Mouse (Mus musculus) kidney, adult 2 months (tissue): Measurements from ENCODE around the gene Osbpl2. TPM values are rescaled to one million over a fixed set of nuclear protein-coding genes. Genes with fewer than 3 reads are reported as not detected.

ENCODE experiments used
- DNase-seq: peaks from one replicate; pipeline ENCODE4 v3.0.0; 2021
- H3K27ac ChIP-seq: fragments of 200-500 bp; 2 replicates; pipeline ENCODE4 v1.5.1; 2012; ENCODE audit warnings: low read depth, low read length, control low read depth, inconsistent platforms; ENCODE audit not compliant: insufficient read depth
- H3K27me3 ChIP-seq: fragments of 200-500 bp; replicated peaks from 2 replicates; pipeline ENCODE4 v1.6.1; 2012; ENCODE audit warnings: mild to moderate bottlenecking, moderate library complexity, low read length, inconsistent platforms; ENCODE audit not compliant: control insufficient read depth, insufficient read depth
- H3K36me3 ChIP-seq: fragments of 200-500 bp; 2 replicates; pipeline ENCODE4 v1.6.1; 2012; ENCODE audit warnings: mild to moderate bottlenecking, moderate library complexity, low read length, inconsistent platforms; ENCODE audit not compliant: control insufficient read depth, insufficient read depth
- H3K4me1 ChIP-seq: fragments of 200-500 bp; 2 replicates; pipeline ENCODE4 v1.6.1; 2011; ENCODE audit warnings: low read length; ENCODE audit not compliant: control insufficient read depth, insufficient read depth
- H3K4me3 ChIP-seq: fragments of 200-500 bp; 2 replicates; pipeline ENCODE4 v1.5.1; 2011; ENCODE audit warnings: mild to moderate bottlenecking, low read depth, low read length, control low read depth; ENCODE audit not compliant: insufficient read depth
- CTCF ChIP-seq: fragments of 200-500 bp; conservative IDR thresholded peaks from 2 replicates; pipeline ENCODE4 v1.5.1; 2011; ENCODE audit warnings: low read depth, mild to moderate bottlenecking, control low read depth, low read length, moderate library complexity, mixed read lengths; ENCODE audit not compliant: insufficient read depth, insufficient read length
- POLR2A ChIP-seq: fragments of 200-500 bp; IDR thresholded peaks from one replicate; pipeline ENCODE4 v1.6.1; 2011; ENCODE audit warnings: low read depth, low read length, control low read depth
- WGBS: fragments of 180-500 bp; shearing (Covaris S2); methylation state at CpG from one replicate; pipeline ENCODE4 v1.1.7; 2018; 5-methylcytosine and 5-hydroxymethylcytosine counted together
- polyA plus RNA-seq: library from polyadenylated mRNA; depleted of rRNA; stranded (reverse); fragments of >200 nt; gene quantifications from 2 replicates; pipeline ENCODE4 v1.2.3, GENCODE M21; 2012

Osbpl2 gene
- polyA plus RNA-seq, 1 experiment, result 30.3 TPM

- no peaks in the 10 kb centered on the region for H3K36me3 ChIP-seq
- DNase-seq, result no peak
- WGBS, result 33% methylated on average over 5 of the region's 5 CpGs
- no peaks in the 10 kb centered on the region for H3K27me3 ChIP-seq
- no peaks in the 10 kb centered on the region for H3K4me1 ChIP-seq
- H3K27ac ChIP-seq, result no peak overlapping the region
- H3K4me3 ChIP-seq, result no peak overlapping the region
- no peak for TF ChIP-seq POLR2A
- TF ChIP-seq CTCF, result no peak
These were observed 23.4 kb upstream of the Osbpl2 start for GRCm38 (mm10) chr2:180095711-180096110.

- no peaks in the 10 kb centered on the region for H3K4me1 ChIP-seq
- 46% methylated on average over 3 of the region's 3 CpGs for WGBS
These were observed 21.5 kb upstream of the Osbpl2 start for GRCm38 (mm10) chr2:180097585-180097984.

GRCm38 (mm10) chr2:180098167-180098566 is 20.9 kb upstream of the Osbpl2 start:
- Histone ChIP-seq H3K4me3 (no peak overlapping the region), H3K27ac (no peak overlapping the region), H3K4me1 (no peaks in the 10 kb centered on the region), H3K36me3 (no peaks in the 10 kb centered on the region), H3K27me3 (peaks cover under 1% of the 10 kb centered on the region; the same call in 1 of the 2 replicates)
- WGBS, result 51% methylated on average over 5 of the region's 5 CpGs
- TF ChIP-seq CTCF, result no peak
- no peak for TF ChIP-seq POLR2A
- DNase-seq, result no peak

More at GRCm38 (mm10) chr2:180097585-180097984, 21.5 kb upstream of the Osbpl2 start:
- TF ChIP-seq CTCF (no peak), POLR2A (no peak)
- Histone ChIP-seq H3K27me3 (no peaks in the 10 kb centered on the region), H3K4me3 (no peak overlapping the region), H3K36me3 (no peaks in the 10 kb centered on the region), H3K27ac (no peak overlapping the region)
- DNase-seq, result no peak

GRCm38 (mm10) chr2:180099529-180099928 is 19.6 kb upstream of the Osbpl2 start:
- no peak for DNase-seq
- peaks cover 1% of the 10 kb centered on the region; the same call in 1 of the 2 replicates for H3K27me3 ChIP-seq
- TF ChIP-seq CTCF (no peak), POLR2A (no peak)
- H3K36me3 ChIP-seq, result no peaks in the 10 kb centered on the region
- 11% methylated on average over 15 of the region's 15 CpGs for WGBS
- 0 out of 2 replicates have a peak, but pooled peaks cover 3% of the 10 kb centered on the region for H3K4me1 ChIP-seq
- no peak overlapping the region for H3K4me3 ChIP-seq
- H3K27ac ChIP-seq, result no peak overlapping the region

- Histone ChIP-seq H3K27ac (no peak overlapping the region), H3K36me3 (no peaks in the 10 kb centered on the region), H3K27me3 (peaks cover 1% of the 10 kb centered on the region; the same call in 1 of the 2 replicates), H3K4me3 (peak overlapping the region; percentile 44; the same call in 1 of the 2 replicates), H3K4me1 (0 out of 2 replicates have a peak, but pooled peaks cover 3% of the 10 kb centered on the region)
- no peak for DNase-seq
- TF ChIP-seq CTCF, result no peak
- TF ChIP-seq POLR2A, result no peak
- WGBS, result under 1% methylated on average over 56 of the region's 57 CpGs
These were observed 15.7 kb upstream of the Osbpl2 start for GRCm38 (mm10) chr2:180103151-180103977.

- Histone ChIP-seq H3K27ac (no peak within 1 kb of the TSS), H3K4me1 (0 out of 2 replicates have a peak, but pooled peaks cover 3% of the 10 kb centered on the region), H3K27me3 (peaks cover 1% of the 10 kb centered on the region; the same call in 1 of the 2 replicates), H3K4me3 (peak within 1 kb of the TSS; percentile 44), H3K36me3 (no peaks in the 10 kb centered on the region)
- DNase-seq, result peak; percentile 89
- 2% methylated on average over 80 of the region's 87 CpGs for WGBS
- TF ChIP-seq POLR2A (no peak), CTCF (no peak)
These were observed 15.0 kb upstream of the Osbpl2 start, which contains the start of gene Hrh3 for GRCm38 (mm10) chr2:180103978-180104658. Gene Hrh3, minus strand, starts transcription at chr2:180104488.
